Mouse (Mus musculus) myocyte (in vitro differentiated cells): ENCODE results near the gene Scgb1c1. TPM values are rescaled to one million over a fixed set of nuclear protein-coding genes. Genes with fewer than 3 reads are reported as not detected.

Experiments
- H3K27me3 ChIP-seq: one replicate; pipeline ENCODE4 v1.6.1; 2011; ENCODE audit not compliant: control insufficient read depth, insufficient read depth, insufficient read length
- H3K36me3 ChIP-seq: one replicate; pipeline ENCODE4 v1.6.1; 2011; ENCODE audit not compliant: control insufficient read depth, insufficient read depth
- H3K4me2 ChIP-seq: one replicate; pipeline ENCODE4 v1.6.1; 2011; ENCODE audit warnings: low read depth, control low read depth
- H3K4me3 ChIP-seq: one replicate; pipeline ENCODE4 v1.5.1; 2011; ENCODE audit warnings: mild to moderate bottlenecking, control low read depth, moderate library complexity
- H3K79me2 ChIP-seq: one replicate; pipeline ENCODE4 v1.6.1; 2011; ENCODE audit not compliant: control insufficient read depth, insufficient read depth
- H3ac ChIP-seq: one replicate; pipeline ENCODE4 v1.6.1; 2011; ENCODE audit not compliant: control insufficient read depth, insufficient read length
- CEBPB ChIP-seq: IDR thresholded peaks from 2 replicates; pipeline ENCODE4 v1.6.1; 2011; ENCODE audit warnings: mild to moderate bottlenecking, moderate library complexity; ENCODE audit not compliant: poor library complexity, insufficient read depth, severe bottlenecking
- E2F4 ChIP-seq: IDR thresholded peaks from one replicate; pipeline ENCODE4 v1.6.1; 2011; ENCODE audit warnings: mild to moderate bottlenecking, control low read depth, moderate library complexity; ENCODE audit not compliant: insufficient read depth
- MAX ChIP-seq: IDR thresholded peaks from one replicate; pipeline ENCODE4 v1.6.1; 2011; ENCODE audit warnings: low read depth, mild to moderate bottlenecking, control low read depth
- MYOD1 ChIP-seq, 3 experiments: IDR thresholded peaks; one replicate each; pipeline ENCODE4 v1.6.1; 2011; ENCODE audit warnings: control low read depth in 2 of 3, low read depth in 2 of 3, mild to moderate bottlenecking in 2 of 3, moderate library complexity in 1 of 3; ENCODE audit not compliant: insufficient read length in 2 of 3, control insufficient read depth in 1 of 3
- MYOG ChIP-seq, 3 experiments: IDR thresholded peaks; one replicate each; pipeline ENCODE4 v1.6.1; 2011; ENCODE audit warnings: control low read depth in 2 of 3, low read depth in 2 of 3, mild to moderate bottlenecking in 2 of 3; ENCODE audit not compliant: insufficient read length in 2 of 3, control insufficient read depth in 1 of 3, insufficient read depth in 1 of 3
- POLR2A ChIP-seq: IDR thresholded peaks from one replicate; pipeline ENCODE4 v1.6.1; 2011; ENCODE audit warnings: low read depth, mild to moderate bottlenecking, control low read depth, moderate library complexity; ENCODE audit not compliant: insufficient read length
- POLR2AphosphoS2 ChIP-seq: IDR thresholded peaks from one replicate; pipeline ENCODE4 v1.6.1; 2011; ENCODE audit warnings: low read depth, control low read depth; ENCODE audit not compliant: insufficient read length
- REST ChIP-seq: IDR thresholded peaks from one replicate; pipeline ENCODE4 v1.6.1; 2011; ENCODE audit warnings: mild to moderate bottlenecking, control low read depth, moderate library complexity; ENCODE audit not compliant: insufficient read depth, insufficient read length
- SRF ChIP-seq: IDR thresholded peaks from one replicate; pipeline ENCODE4 v1.6.1; 2011; ENCODE audit warnings: low read depth; ENCODE audit not compliant: control insufficient read depth, insufficient read length
- TCF12 ChIP-seq: IDR thresholded peaks from one replicate; pipeline ENCODE4 v1.6.1; 2011; ENCODE audit warnings: mild to moderate bottlenecking, control low read depth; ENCODE audit not compliant: poor library complexity, insufficient read depth, severe bottlenecking
- TCF3 ChIP-seq: IDR thresholded peaks from one replicate; pipeline ENCODE4 v1.6.1; 2011; ENCODE audit warnings: low read depth, control low read depth; ENCODE audit not compliant: insufficient read length
- USF1 ChIP-seq: IDR thresholded peaks from one replicate; pipeline ENCODE4 v1.6.1; 2011; ENCODE audit warnings: low read depth, mild to moderate bottlenecking, control low read depth, moderate library complexity
- polyA plus RNA-seq: library from polyadenylated mRNA; unstranded; fragments of >200 nt; fragmentation: generic; extraction: Trizol; gene quantifications from one replicate; pipeline ENCODE4 v1.2.1, GENCODE M21; 2012; ENCODE audit warnings: missing spikeins

Gene Scgb1c1
- polyA plus RNA-seq, 1 experiment = not detected

GRCm38 (mm10) chr7:140840750-140841735, 4.3 kb upstream of the Scgb1c1 start:
- Histone ChIP-seq H3K4me2 (peak overlapping the region; percentile 41), H3K4me3 (no peak overlapping the region), H3K36me3 (no peaks in the 10 kb centered on the region), H3K79me2 (no peaks in the 10 kb centered on the region), H3K27me3 (peaks cover 6% of the 10 kb centered on the region), H3ac (no peak overlapping the region)
- TF ChIP-seq USF1 = no peak
- no peak for TF ChIP-seq E2F4
- TF ChIP-seq POLR2A = no peak
- no peak for TF ChIP-seq POLR2AphosphoS2
- TF ChIP-seq SRF = no peak
- no peak for TF ChIP-seq TCF3

GRCm38 (mm10) chr7:140843806-140844205, 1.5 kb upstream of the Scgb1c1 start:
- Histone ChIP-seq H3K79me2 (no peaks in the 10 kb centered on the region), H3K4me2 (no peak overlapping the region), H3ac (no peak overlapping the region), H3K36me3 (no peaks in the 10 kb centered on the region), H3K27me3 (peaks cover 12% of the 10 kb centered on the region), H3K4me3 (no peak overlapping the region)
- TF ChIP-seq MYOG (IDR thresholded peaks at IDR 0.05; ENCODE audit: control insufficient read depth in 1 of 3, insufficient read depth in 1 of 3, insufficient read length in 2 of 3, low read depth in 2 of 3) (no peak), REST (no peak), MAX (no peak), E2F4 (no peak), TCF12 (no peak), CEBPB (no peak), MYOD1 (IDR thresholded peaks at IDR 0.05; ENCODE audit: control insufficient read depth in 1 of 3, insufficient read length in 2 of 3, low read depth in 2 of 3) (no peak), POLR2A (no peak), SRF (no peak), POLR2AphosphoS2 (no peak), USF1 (no peak), TCF3 (no peak)

- no peak overlapping the region for H3ac ChIP-seq
- no peaks in the 10 kb centered on the region for H3K36me3 ChIP-seq
- no peak for TF ChIP-seq POLR2AphosphoS2
- no peak for TF ChIP-seq MYOG (IDR thresholded peaks at IDR 0.05; ENCODE audit: control insufficient read depth in 1 of 3, insufficient read depth in 1 of 3, insufficient read length in 2 of 3, low read depth in 2 of 3)
- no peak overlapping the region for H3K4me3 ChIP-seq
- no peak overlapping the region for H3K4me2 ChIP-seq
- peaks cover 12% of the 10 kb centered on the region for H3K27me3 ChIP-seq
- H3K79me2 ChIP-seq = no peaks in the 10 kb centered on the region
These were observed 336 bp downstream of the Scgb1c1 start for GRCm38 (mm10) chr7:140845683-140846082.

GRCm38 (mm10) chr7:140846676-140847075, 1.3 kb downstream of the Scgb1c1 start:
- peaks cover 12% of the 10 kb centered on the region for H3K27me3 ChIP-seq
- H3K36me3 ChIP-seq = no peaks in the 10 kb centered on the region
- TF ChIP-seq REST (no peak), TCF12 (no peak), POLR2AphosphoS2 (no peak), E2F4 (no peak), CEBPB (no peak), MYOG (IDR thresholded peaks at IDR 0.05; ENCODE audit: control insufficient read depth in 1 of 3, insufficient read depth in 1 of 3, insufficient read length in 2 of 3, low read depth in 2 of 3) (no peak), MAX (no peak), POLR2A (no peak), TCF3 (no peak), MYOD1 (IDR thresholded peaks at IDR 0.05; ENCODE audit: control insufficient read depth in 1 of 3, insufficient read length in 2 of 3, low read depth in 2 of 3) (no peak), SRF (no peak), USF1 (no peak)
- no peak overlapping the region for H3K4me2 ChIP-seq
- no peak overlapping the region for H3K4me3 ChIP-seq
- no peak overlapping the region for H3ac ChIP-seq
- no peaks in the 10 kb centered on the region for H3K79me2 ChIP-seq
